Mouse (Mus musculus) liver, embryonic 15.5 days (tissue): ENCODE data around the gene Msl1. TPM values are rescaled to one million over a fixed set of nuclear protein-coding genes. Genes with fewer than 3 reads are reported as not detected.

Source experiments
- ATAC-seq: fragments of 200-750 bp; cut with Nextera tagmentation; 2 replicates; pipeline ENCODE4 v1.8.0; 2017; ENCODE audit warnings: moderate number of reproducible peaks, mild to moderate bottlenecking, moderate library complexity; ENCODE audit not compliant: insufficient read depth
- H3K27ac ChIP-seq: fragments of 300-500 bp; sonication (generic); replicated peaks from 2 replicates; pipeline ENCODE4 v1.5.1; 2015; ENCODE audit warnings: mild to moderate bottlenecking, inconsistent platforms
- H3K27me3 ChIP-seq: fragments of 300-500 bp; sonication (generic); 2 replicates; pipeline ENCODE4 v1.6.1; 2015; ENCODE audit warnings: mild to moderate bottlenecking, inconsistent platforms
- H3K36me3 ChIP-seq: fragments of 300-500 bp; sonication (generic); replicated peaks from 2 replicates; pipeline ENCODE4 v1.6.1; 2015; ENCODE audit warnings: moderate library complexity, mild to moderate bottlenecking, inconsistent platforms
- H3K4me1 ChIP-seq: fragments of 300-500 bp; sonication (generic); replicated peaks from 2 replicates; pipeline ENCODE4 v1.6.1; 2015; ENCODE audit warnings: inconsistent platforms
- H3K4me2 ChIP-seq: fragments of 300-500 bp; sonication (generic); 2 replicates; pipeline ENCODE4 v1.6.1; 2015; ENCODE audit warnings: moderate library complexity, mild to moderate bottlenecking, inconsistent platforms
- H3K4me3 ChIP-seq: fragments of 300-500 bp; sonication (generic); replicated peaks from 2 replicates; pipeline ENCODE4 v1.5.1; 2015; ENCODE audit warnings: mild to moderate bottlenecking, inconsistent platforms
- H3K9ac ChIP-seq: fragments of 300-500 bp; sonication (generic); 2 replicates; pipeline ENCODE4 v1.6.1; 2015; ENCODE audit warnings: moderate library complexity, mild to moderate bottlenecking, inconsistent platforms
- H3K9me3 ChIP-seq: fragments of 300-500 bp; sonication (generic); replicated peaks from 2 replicates; pipeline ENCODE4 v1.6.1; 2016; ENCODE audit warnings: inconsistent platforms
- WGBS: fragments of 180-500 bp; shearing (Covaris S2); methylation state at CpG from one replicate; pipeline ENCODE4 v1.1.7; 2015; ENCODE audit warnings: mixed read lengths; ENCODE audit not compliant: insufficient replicate concordance; 5-methylcytosine and 5-hydroxymethylcytosine counted together
- polyA plus RNA-seq: library from polyadenylated mRNA; unstranded; fragments of >200 nt; fragmentation: Nextera tagmentation; extraction: Ambion mirVana; gene quantifications from 2 replicates; pipeline ENCODE4 v1.2.1, GENCODE M21; 2015

The Msl1 gene
- polyA plus RNA-seq, 1 experiment from 2014 or later: 5.2 TPM

DNA sequence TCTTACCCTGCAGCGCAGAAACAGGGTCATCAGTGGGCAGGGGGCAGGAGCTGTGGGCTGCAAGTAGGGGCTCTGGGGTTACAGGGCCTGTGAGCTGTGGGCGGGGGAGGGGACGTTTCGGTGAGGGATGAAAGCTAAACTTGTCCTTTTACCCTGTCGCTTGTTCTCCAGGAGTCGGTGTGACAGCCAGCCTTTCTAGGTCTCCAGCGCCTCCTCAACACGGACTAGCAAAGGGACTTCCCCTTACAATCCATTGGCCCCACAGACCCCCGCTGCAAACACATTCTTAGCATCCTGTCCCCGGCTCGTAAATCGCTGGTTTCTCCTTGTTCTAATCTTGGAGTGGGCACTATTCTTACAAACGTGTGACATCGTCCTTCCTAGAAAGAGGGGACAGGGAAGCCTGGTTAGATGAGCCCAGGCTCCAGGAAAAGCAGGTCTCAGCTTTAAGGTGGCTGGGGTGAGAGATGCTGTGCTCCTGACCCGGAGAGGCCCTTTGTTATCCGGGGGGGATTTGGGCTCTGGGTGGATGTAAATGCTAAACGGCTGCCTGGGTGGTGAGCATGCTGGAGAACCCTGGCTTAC is 12.6 kb upstream of the Msl1 start:
- H3K9ac ChIP-seq: peak overlapping the region; percentile 50
- no peak for ATAC-seq
- H3K4me1 ChIP-seq: peaks cover 66% of the 10 kb centered on the region

GRCm38 (mm10) chr11:98783236-98783696 is 12.1 kb upstream of the Msl1 start:
- Histone ChIP-seq H3K27ac (peak overlapping the region; percentile 86), H3K27me3 (peaks cover 10% of the 10 kb centered on the region), H3K9ac (peak overlapping the region; percentile 50), H3K4me3 (peak overlapping the region; percentile 62), H3K4me1 (peaks cover 64% of the 10 kb centered on the region), H3K9me3 (no peaks in the 10 kb centered on the region), H3K4me2 (peak overlapping the region; percentile 85), H3K36me3 (no peaks in the 10 kb centered on the region)
- under 1% methylated on average over 20 of the region's 20 CpGs for WGBS
- ATAC-seq: peak; percentile 64

More for the DNA sequence above, 12.6 kb upstream of the Msl1 start:
- peak overlapping the region; percentile 62 for H3K4me3 ChIP-seq
- 7% methylated on average over 17 of the region's 17 CpGs for WGBS
- no peaks in the 10 kb centered on the region for H3K9me3 ChIP-seq
- H3K27ac ChIP-seq: peak overlapping the region; percentile 86
- H3K36me3 ChIP-seq: no peaks in the 10 kb centered on the region
- peak overlapping the region; percentile 85 for H3K4me2 ChIP-seq
- H3K27me3 ChIP-seq: peaks cover 10% of the 10 kb centered on the region

DNA sequence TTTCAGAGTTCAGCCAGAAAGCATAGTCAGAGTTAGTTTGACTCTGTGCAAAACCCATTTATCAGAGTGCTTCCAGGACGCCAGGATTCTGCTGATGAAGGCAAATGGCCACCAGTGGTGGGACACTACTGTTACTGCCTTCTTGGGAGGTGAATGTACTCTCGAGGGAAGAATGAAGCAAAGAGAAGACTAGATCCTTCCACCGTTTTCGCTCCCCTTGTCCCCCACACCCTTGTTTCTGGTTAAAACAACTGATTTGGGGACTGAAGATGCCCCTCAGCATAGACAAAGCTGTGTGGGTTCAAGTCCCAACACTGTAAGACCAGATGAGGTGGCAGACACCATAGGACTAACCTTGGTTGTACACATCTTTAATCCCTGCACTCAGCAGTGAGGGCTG is 11.2 kb upstream of the Msl1 start:
- Histone ChIP-seq H3K4me3 (no peak overlapping the region), H3K27me3 (peaks cover 10% of the 10 kb centered on the region), H3K36me3 (no peaks in the 10 kb centered on the region), H3K4me1 (peaks cover 73% of the 10 kb centered on the region), H3K4me2 (no peak overlapping the region), H3K27ac (peak overlapping the region; percentile 86; the same call in 1 of the 2 replicates), H3K9me3 (no peaks in the 10 kb centered on the region), H3K9ac (no peak overlapping the region)
- 68% methylated on average over 4 of the region's 4 CpGs for WGBS
- ATAC-seq: no peak

DNA sequence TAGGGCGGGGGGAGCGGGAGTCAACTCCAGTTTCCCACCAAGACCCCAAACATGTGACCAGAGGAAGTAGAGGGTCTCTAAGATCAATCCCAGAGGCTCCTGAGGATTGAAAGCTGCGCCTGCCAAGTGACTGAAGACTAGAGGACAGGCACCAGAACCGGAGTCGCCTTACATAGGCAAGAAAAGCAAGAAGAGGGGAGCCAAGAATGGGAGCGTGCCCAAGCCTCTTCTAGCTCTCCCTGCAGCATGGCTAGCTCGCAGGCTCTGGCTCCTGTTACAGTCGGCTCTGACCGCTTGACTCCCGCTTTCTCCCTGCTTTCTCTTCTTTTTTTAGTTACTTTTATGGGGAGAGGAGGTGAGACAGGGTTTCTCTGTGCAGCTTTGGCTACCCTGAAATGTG is 10.1 kb upstream of the Msl1 start:
- 64% methylated on average over 10 of the region's 10 CpGs for WGBS

DNA sequence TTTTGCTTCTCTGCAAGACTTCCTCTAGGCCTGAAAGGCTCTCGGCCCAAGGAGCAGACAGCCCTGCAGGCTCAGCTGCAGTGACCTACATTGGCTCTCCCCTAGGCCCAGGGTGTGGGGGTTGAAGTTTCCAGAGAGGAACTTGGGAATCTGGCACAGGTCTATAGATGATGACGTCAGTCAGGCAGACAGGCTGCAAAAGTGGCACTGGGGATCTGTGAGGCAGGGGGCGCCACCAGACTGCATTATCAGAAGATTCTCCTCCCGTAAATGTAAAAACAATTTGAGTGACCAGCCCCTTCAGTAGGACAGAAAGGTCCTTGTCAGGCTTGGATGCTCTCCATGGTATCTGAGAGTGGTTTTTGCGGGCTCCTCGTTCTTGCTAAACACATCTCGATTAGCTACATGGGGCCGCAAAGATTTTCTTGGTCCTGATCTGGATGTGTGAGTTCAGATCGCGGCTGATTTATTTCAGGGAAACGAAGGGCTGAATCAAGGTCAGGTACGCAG is 9.5 kb upstream of the Msl1 start:
- peak overlapping the region; percentile 73 for H3K27ac ChIP-seq
- peak overlapping the region; percentile 50 for H3K4me2 ChIP-seq
- no peaks in the 10 kb centered on the region for H3K9me3 ChIP-seq
- H3K4me1 ChIP-seq: peaks cover 89% of the 10 kb centered on the region
- 0 out of 2 replicates have a peak overlapping the region, but pooled peaks have one; percentile 12 for H3K9ac ChIP-seq
- peaks cover 10% of the 10 kb centered on the region for H3K27me3 ChIP-seq
- no peaks in the 10 kb centered on the region for H3K36me3 ChIP-seq
- ATAC-seq: no peak
- H3K4me3 ChIP-seq: no peak overlapping the region
- WGBS: 4% methylated on average over 12 of the region's 12 CpGs

More for the DNA sequence above, 10.1 kb upstream of the Msl1 start:
- Histone ChIP-seq H3K4me3 (no peak overlapping the region), H3K9ac (no peak overlapping the region), H3K4me1 (peaks cover 83% of the 10 kb centered on the region), H3K4me2 (no peak overlapping the region), H3K27ac (peak overlapping the region; percentile 73), H3K27me3 (peaks cover 10% of the 10 kb centered on the region), H3K36me3 (no peaks in the 10 kb centered on the region), H3K9me3 (no peaks in the 10 kb centered on the region)
- ATAC-seq: no peak

DNA sequence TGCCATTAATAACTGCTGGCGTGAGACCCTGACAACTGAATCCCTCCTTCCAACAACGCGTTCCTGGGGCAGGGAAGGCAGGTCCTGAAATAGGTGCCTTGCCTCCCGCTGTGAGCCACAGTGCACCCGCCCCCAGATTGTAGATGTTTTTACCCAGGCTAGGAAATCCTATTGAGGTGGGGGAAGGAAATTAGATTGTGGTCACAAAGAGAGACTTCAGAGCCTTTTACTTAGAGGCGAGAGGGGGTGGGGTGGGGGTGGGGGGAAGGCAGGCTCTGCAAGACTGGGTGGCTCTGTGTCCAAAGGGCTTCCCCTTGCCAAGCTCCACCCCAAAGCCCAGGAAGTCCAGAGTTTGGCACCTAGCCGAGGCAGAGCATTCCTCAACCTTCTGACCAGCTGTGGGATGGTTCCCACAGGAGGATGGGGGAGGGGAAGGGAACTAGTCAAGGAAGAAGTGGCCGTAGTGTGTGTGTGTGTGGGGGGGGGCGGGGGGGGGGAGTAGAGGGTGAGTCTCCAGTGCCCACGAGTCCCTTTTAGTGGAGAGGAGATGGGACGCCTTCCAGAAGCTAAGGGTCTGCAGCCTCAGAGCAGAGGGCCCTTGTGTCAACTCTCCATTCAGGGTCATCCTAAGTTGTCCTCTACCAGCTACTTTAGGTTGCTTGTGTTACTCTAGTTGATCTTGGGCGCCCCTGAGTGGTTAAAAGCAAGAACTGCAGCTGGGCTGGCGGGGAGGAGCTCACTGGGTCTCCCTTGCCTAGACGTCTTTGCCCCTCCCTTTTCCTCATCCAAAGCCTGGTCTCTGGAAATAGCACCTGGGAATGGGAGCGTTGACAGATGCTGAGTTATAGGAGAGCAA is 8.7 kb upstream of the Msl1 start:
- H3K36me3 ChIP-seq: no peaks in the 10 kb centered on the region
- H3K4me2 ChIP-seq: peak overlapping the region; percentile 50
- peak overlapping the region; percentile 12; the same call in 1 of the 2 replicates for H3K9ac ChIP-seq
- 2% methylated on average over 15 of the region's 15 CpGs for WGBS
- H3K27ac ChIP-seq: peak overlapping the region; percentile 73
- peaks cover 95% of the 10 kb centered on the region for H3K4me1 ChIP-seq
- peaks cover 10% of the 10 kb centered on the region for H3K27me3 ChIP-seq
- peak; percentile 47 for ATAC-seq
- no peak overlapping the region for H3K4me3 ChIP-seq
- no peaks in the 10 kb centered on the region for H3K9me3 ChIP-seq

DNA sequence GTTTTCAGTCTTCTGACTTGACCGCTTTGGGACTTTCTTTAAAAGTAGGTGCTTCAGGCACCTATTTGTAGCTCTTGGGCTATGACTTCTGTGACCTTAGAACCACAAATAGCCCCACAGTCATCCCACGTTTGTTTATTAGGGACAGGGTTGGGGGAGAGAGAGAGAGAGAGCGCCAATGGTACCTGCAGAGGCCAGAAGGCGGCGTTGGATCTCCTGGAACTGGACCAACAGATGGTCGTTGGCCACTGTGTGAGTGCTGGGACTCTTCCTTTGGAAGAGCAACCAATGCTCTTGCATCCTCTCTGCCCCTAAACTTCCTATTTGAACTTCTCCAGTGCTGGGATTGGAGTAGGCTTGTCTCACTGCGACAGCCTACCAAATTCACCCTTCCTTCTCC is 8.1 kb upstream of the Msl1 start:
- no peaks in the 10 kb centered on the region for H3K9me3 ChIP-seq
- no peaks in the 10 kb centered on the region for H3K36me3 ChIP-seq
- no peak overlapping the region for H3K4me3 ChIP-seq
- no peak for ATAC-seq
- H3K27ac ChIP-seq: peak overlapping the region; percentile 73
- peaks cover 10% of the 10 kb centered on the region for H3K27me3 ChIP-seq
- no peak overlapping the region for H3K9ac ChIP-seq
- WGBS: 28% methylated on average over 7 of the region's 7 CpGs
- H3K4me2 ChIP-seq: peak overlapping the region; percentile 2; the same call in 1 of the 2 replicates
- H3K4me1 ChIP-seq: peaks cover 95% of the 10 kb centered on the region

DNA sequence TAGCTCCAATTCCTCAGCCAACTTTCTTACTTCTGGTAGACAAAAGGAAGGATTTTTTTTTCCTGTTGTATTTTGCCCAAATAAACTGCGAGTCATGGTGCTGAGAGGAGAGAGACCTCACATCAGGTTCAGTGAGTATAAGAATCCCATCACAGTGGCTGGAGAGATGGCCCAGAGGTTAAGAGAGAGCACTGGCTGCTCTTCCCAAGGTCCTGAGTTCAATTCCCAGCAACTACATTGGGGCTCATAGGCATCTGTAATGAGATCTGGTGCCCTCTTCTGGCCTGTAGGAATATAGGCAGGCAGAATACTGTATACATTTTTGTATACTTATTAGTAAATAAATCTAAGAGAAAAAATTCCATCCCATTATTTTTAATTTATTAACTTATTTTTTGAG is 7.6 kb upstream of the Msl1 start:
- no peak overlapping the region for H3K4me3 ChIP-seq
- peaks cover 10% of the 10 kb centered on the region for H3K27me3 ChIP-seq
- peaks cover 95% of the 10 kb centered on the region for H3K4me1 ChIP-seq
- no peak overlapping the region for H3K9ac ChIP-seq
- no peaks in the 10 kb centered on the region for H3K9me3 ChIP-seq
- WGBS: 90% methylated on average over 1 of the region's 1 CpGs
- ATAC-seq: no peak
- peak overlapping the region; percentile 73 for H3K27ac ChIP-seq
- H3K4me2 ChIP-seq: no peak overlapping the region
- H3K36me3 ChIP-seq: no peaks in the 10 kb centered on the region

GRCm38 (mm10) chr11:98788139-98788538 is 7.2 kb upstream of the Msl1 start:
- Histone ChIP-seq H3K9me3 (no peaks in the 10 kb centered on the region), H3K4me1 (peaks cover 93% of the 10 kb centered on the region), H3K36me3 (no peaks in the 10 kb centered on the region), H3K4me3 (0 out of 2 replicates have a peak overlapping the region, but pooled peaks have one; percentile 62), H3K9ac (no peak overlapping the region), H3K27me3 (peaks cover 10% of the 10 kb centered on the region), H3K27ac (peak overlapping the region; percentile 78), H3K4me2 (peak overlapping the region; percentile 91)
- ATAC-seq: no peak
- WGBS: 92% methylated on average over 5 of the region's 5 CpGs

DNA sequence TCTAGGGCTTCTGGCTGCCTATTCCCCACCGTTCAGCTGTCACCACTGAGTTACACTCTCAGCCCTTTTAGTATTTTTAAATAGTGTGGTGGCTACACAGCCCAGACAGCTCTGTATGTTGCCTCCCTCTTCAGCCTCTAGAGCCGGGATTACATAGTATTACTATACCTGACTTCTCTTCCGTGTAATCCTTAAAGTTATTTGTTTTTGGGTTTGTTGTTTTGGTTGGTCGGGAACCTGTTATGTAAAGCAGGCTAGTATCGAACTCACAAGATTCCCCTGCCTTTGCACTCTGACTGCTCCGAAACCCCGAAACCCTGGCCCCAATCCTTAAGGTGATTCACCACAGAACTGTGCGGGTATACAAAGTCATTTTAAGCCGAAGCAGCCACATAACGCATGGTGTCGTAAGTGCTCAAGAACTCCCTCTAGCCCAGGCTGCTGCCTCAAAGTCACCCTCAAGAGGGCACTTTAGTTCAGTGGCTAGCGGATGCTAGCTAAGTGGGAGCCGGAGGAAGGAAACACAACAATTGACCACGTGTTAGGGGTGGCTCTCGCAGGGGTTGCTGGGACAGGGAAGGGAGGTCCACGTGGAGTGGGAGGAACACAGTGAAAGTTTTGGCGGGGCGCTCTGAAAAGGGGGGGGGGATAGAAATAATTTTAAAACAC is 6.6 kb upstream of the Msl1 start:
- H3K9ac ChIP-seq: peak overlapping the region; percentile 62; the same call in 1 of the 2 replicates
- peak overlapping the region; percentile 78 for H3K27ac ChIP-seq
- H3K9me3 ChIP-seq: no peaks in the 10 kb centered on the region
- peak overlapping the region; percentile 62 for H3K4me3 ChIP-seq
- 8% methylated on average over 18 of the region's 18 CpGs for WGBS
- ATAC-seq: peak; percentile 75
- H3K27me3 ChIP-seq: peaks cover 10% of the 10 kb centered on the region
- H3K36me3 ChIP-seq: no peaks in the 10 kb centered on the region
- H3K4me1 ChIP-seq: peaks cover 93% of the 10 kb centered on the region
- peak overlapping the region; percentile 91 for H3K4me2 ChIP-seq
